Mouse (Mus musculus): ENCODE data around the gene Tgfbr2. TPM values are rescaled to one million over a fixed set of nuclear protein-coding genes. Genes with fewer than 3 reads are reported as not detected.

Tgfbr2 gene
- polyA plus RNA-seq, 1 experiment from 2014 or later = 108 TPM

DNA sequence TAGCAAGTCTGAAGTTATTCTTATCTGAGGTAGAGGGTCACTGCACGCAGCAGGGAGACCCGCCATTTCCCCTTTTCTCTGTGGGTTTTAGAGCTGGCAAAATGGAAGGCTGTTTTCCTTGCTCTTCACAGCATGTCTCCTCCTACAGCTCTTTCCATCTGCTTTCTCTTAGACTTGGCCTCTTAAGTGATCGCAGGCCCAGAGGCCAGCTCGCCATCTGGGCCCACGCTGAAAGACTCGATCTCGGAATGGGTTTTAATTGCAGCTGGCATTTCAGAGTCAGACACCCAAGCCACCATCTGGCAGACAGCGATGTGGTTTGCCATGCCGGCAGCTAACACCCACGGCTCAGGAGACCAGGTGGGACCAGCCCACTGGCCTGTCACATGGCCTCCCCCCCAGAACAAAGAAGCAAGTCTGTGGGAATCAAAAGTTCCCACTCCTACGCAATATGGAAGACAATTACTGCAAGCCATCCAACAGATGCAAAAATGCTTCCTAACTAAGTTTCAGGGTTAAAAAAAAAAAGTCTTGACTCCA, 36.5 kb downstream of the Tgfbr2 start:
- ATAC-seq = no peak
- ChIA-PET CTCF (no interaction called here), POLR2A (interaction anchor here (1.1 kb wide), 1 partner anchor 35 kb away, joined by 4 read pairs; no protein-coding TSS in a partner anchor)
- in situ Hi-C loops (cut with MboI; ENCODE audit: low pct_unique_long_range_greater_than_20kb) = no loop called here
- H3K27me3 ChIP-seq = no peaks in the 10 kb centered on the region
- DNase-seq (ENCODE audit: low read depth, low spot score) = no peak
- TF ChIP-seq CTCF (IDR thresholded peaks at IDR 0.05) = no peak

GRCm38 (mm10) chr9:116137645-116138044, 37.5 kb downstream of the Tgfbr2 start:
- DNase-seq (ENCODE audit: low read depth, low spot score) (no peak), ATAC-seq (no peak)
- TF ChIP-seq CTCF (IDR thresholded peaks at IDR 0.05) = no peak
- ChIA-PET CTCF (interaction anchor here (0.7 kb wide), 1 partner anchor 1595 kb away, joined by 3 read pairs; no protein-coding TSS in a partner anchor), POLR2A (interaction anchor here (0.6 kb wide), 1 partner anchor 489 kb away, joined by 3 read pairs; no protein-coding TSS in a partner anchor)
- H3K27me3 ChIP-seq = no peaks in the 10 kb centered on the region
- in situ Hi-C loops (cut with MboI; ENCODE audit: low pct_unique_long_range_greater_than_20kb) = no loop called here

GRCm38 (mm10) chr9:116136811-116137210, 38.3 kb downstream of the Tgfbr2 start:
- in situ Hi-C loops (cut with MboI; ENCODE audit: low pct_unique_long_range_greater_than_20kb) = no loop called here
- POLR2A ChIA-PET = interaction anchor here (1.1 kb wide), 1 partner anchor 10 kb away, joined by 3 read pairs; no protein-coding TSS in a partner anchor
- DNase-seq (ENCODE audit: low read depth, low spot score) (no peak), ATAC-seq (no peak)
- TF ChIP-seq CTCF (IDR thresholded peaks at IDR 0.05) = no peak
- no peaks in the 10 kb centered on the region for H3K27me3 ChIP-seq
- CTCF ChIA-PET = no interaction called here

GRCm38 (mm10) chr9:116136146-116136545, 39.0 kb downstream of the Tgfbr2 start:
- H3K27me3 ChIP-seq = no peaks in the 10 kb centered on the region
- DNase-seq (ENCODE audit: low read depth, low spot score) (no peak), ATAC-seq (no peak)
- TF ChIP-seq CTCF (IDR thresholded peaks at IDR 0.05) = no peak
- in situ Hi-C loops (cut with MboI; ENCODE audit: low pct_unique_long_range_greater_than_20kb) = no loop called here
- ChIA-PET POLR2A (interaction anchor here (1.1 kb wide), 1 partner anchor 10 kb away, joined by 3 read pairs; no protein-coding TSS in a partner anchor), CTCF (interaction anchor here (1.1 kb wide), 1 partner anchor 11 kb away, joined by 3 read pairs; no protein-coding TSS in a partner anchor)

DNA sequence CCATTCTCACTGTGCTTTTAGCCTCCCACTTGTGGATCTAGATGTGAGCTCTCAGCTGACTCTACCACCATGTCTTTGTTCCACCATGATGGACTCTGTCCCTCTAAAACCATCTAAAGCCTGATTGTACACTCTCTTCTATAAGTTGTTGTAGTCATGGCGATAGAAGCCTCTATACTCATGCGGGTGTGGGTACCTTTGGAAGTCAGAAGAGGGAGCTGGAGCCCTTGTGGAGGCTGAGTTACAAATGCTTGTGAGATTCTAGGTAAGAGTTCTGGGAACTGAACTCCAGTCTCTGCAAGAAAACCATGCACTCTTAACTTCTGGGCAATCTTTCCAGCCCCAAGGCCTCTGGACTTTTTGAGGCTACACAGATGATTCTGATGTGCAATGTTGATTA, 40.7 kb downstream of the Tgfbr2 start:
- in situ Hi-C loops (cut with MboI; ENCODE audit: low pct_unique_long_range_greater_than_20kb) = no loop called here
- ChIA-PET POLR2A (interaction anchor here (1.0 kb wide), 1 partner anchor 9 kb away, joined by 3 read pairs; no protein-coding TSS in a partner anchor), CTCF (interaction anchor here (1.1 kb wide), 1 partner anchor 251 kb away, joined by 3 read pairs; no protein-coding TSS in a partner anchor)
- no peak for TF ChIP-seq CTCF (IDR thresholded peaks at IDR 0.05)
- ATAC-seq = no peak
- DNase-seq (ENCODE audit: low read depth, low spot score) = no peak
- no peaks in the 10 kb centered on the region for H3K27me3 ChIP-seq

DNA sequence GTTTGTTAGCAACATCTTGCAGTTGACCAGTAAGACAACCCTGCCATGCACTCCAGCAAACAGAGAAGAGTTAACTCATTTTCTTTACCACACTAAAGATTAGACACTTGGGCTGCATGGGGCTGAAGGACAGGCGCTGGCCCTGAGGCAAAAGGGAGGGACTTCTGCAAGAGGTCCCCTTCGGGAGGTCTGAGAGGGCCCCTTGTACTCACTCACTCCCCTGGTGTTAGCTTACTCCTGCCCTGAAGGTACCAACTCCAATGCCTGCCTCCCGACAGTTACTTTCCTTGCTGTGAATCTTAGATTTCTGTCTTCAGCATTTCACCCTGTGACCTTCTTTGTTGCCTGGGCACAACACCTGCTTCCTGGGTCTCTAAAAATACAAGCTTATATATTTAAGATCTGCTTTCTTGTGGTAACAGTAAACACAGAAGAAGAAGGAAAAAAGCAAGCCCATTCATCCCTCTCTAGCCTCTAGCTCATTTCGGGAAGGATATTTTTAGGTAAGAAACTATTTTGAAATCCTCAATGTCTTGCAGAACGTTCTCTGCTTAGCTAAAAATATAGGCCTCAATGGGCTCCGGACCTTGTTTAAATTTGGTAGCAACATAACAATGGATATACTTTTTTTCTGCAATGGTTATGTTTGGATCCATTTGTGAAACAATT, 41.7 kb downstream of the Tgfbr2 start:
- ChIA-PET CTCF (no interaction called here), POLR2A (no interaction called here)
- no peaks in the 10 kb centered on the region for H3K27me3 ChIP-seq
- in situ Hi-C loops (cut with MboI; ENCODE audit: low pct_unique_long_range_greater_than_20kb) = no loop called here
- TF ChIP-seq CTCF (IDR thresholded peaks at IDR 0.05) = no peak
- no peak for ATAC-seq
- no peak for DNase-seq (ENCODE audit: low read depth, low spot score)

- no peaks in the 10 kb centered on the region for H3K27me3 ChIP-seq
- CTCF ChIA-PET = no interaction called here
- DNase-seq (ENCODE audit: low read depth, low spot score) (no peak), ATAC-seq (no peak)
- in situ Hi-C loops (cut with MboI; ENCODE audit: low pct_unique_long_range_greater_than_20kb) = no loop called here
- no peak for TF ChIP-seq CTCF (IDR thresholded peaks at IDR 0.05)
- POLR2A ChIA-PET = no interaction called here
These were observed 46.3 kb downstream of the Tgfbr2 start for GRCm38 (mm10) chr9:116128886-116129285.

DNA sequence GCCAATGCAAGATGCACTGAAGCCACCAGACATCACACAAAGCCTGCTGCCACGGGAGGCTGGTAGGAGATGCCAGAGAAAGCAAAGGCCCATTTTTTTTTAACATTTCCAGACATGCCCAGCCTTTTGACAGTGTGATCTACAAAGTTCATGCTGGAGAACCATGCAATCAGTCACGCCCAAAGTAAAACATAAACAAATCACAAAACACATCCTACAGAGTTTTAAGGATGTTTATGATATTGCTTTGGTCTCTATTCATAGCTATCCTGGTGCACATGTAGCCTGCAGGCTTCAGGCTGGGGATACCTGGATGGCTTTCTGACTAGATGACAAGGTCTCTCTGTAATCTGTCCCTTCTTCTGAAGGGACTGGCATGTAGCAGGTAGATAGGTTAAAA, 46.8 kb downstream of the Tgfbr2 start:
- H3K27me3 ChIP-seq = no peaks in the 10 kb centered on the region
- DNase-seq (ENCODE audit: low read depth, low spot score) (no peak), ATAC-seq (no peak)
- ChIA-PET POLR2A (no interaction called here), CTCF (no interaction called here)
- in situ Hi-C loops (cut with MboI; ENCODE audit: low pct_unique_long_range_greater_than_20kb) = no loop called here
- TF ChIP-seq CTCF (IDR thresholded peaks at IDR 0.05) = no peak

GRCm38 (mm10) chr9:116126494-116126893, 48.7 kb downstream of the Tgfbr2 start:
- CTCF ChIA-PET = interaction anchor here (1.5 to 1.6 kb wide), 2 partner anchors 17 to 21 kb away, joined by 3 to 4 read pairs; no protein-coding TSS in a partner anchor
- in situ Hi-C loops (cut with MboI; ENCODE audit: low pct_unique_long_range_greater_than_20kb) = no loop called here
- H3K27me3 ChIP-seq = no peaks in the 10 kb centered on the region
- DNase-seq (ENCODE audit: low read depth, low spot score) (no peak), ATAC-seq (no peak)
- no peak for TF ChIP-seq CTCF (IDR thresholded peaks at IDR 0.05)
- POLR2A ChIA-PET = no interaction called here

GRCm38 (mm10) chr9:116122969-116123589, 52.1 kb downstream of the Tgfbr2 start:
- ChIA-PET CTCF (no interaction called here), POLR2A (interaction anchor here (0.6 to 0.7 kb wide), 2 partner anchors 105 to 920 kb away, joined by 3 read pairs; no protein-coding TSS in a partner anchor)
- ATAC-seq (no peak), DNase-seq (ENCODE audit: low read depth, low spot score) (no peak)
- in situ Hi-C loops (cut with MboI; ENCODE audit: low pct_unique_long_range_greater_than_20kb) = no loop called here
- no peaks in the 10 kb centered on the region for H3K27me3 ChIP-seq
- TF ChIP-seq CTCF (IDR thresholded peaks at IDR 0.05) = no peak

- ChIA-PET POLR2A (no interaction called here), CTCF (interaction anchor here (1.6 kb wide), 1 partner anchor 23 kb away, joined by 3 read pairs; no protein-coding TSS in a partner anchor)
- in situ Hi-C loops (cut with MboI; ENCODE audit: low pct_unique_long_range_greater_than_20kb) = no loop called here
- H3K27me3 ChIP-seq = no peaks in the 10 kb centered on the region
- no peak for TF ChIP-seq CTCF (IDR thresholded peaks at IDR 0.05)
- ATAC-seq = no peak
- DNase-seq (ENCODE audit: low read depth, low spot score) = no peak
These were observed 52.6 kb downstream of the Tgfbr2 start for GRCm38 (mm10) chr9:116122544-116122943.
